Mouse (Mus musculus) MEL (cell line): ENCODE measurements around the gene Spata45.
A peak's percentile ranks its signal among the peaks of the same experiment; 100 is the strongest.

ENCODE experiments used
- CTCF ChIP-seq, 3 experiments: IDR thresholded peaks in 2 of 3; conservative IDR thresholded peaks in 1 of 3; 2 replicates each; pipeline ENCODE4 v1.5.1; 2011 to 2012; ENCODE audit warnings: low read length in 3 of 3, low read depth in 2 of 3, mild to moderate bottlenecking in 2 of 3, improper control_type of control experiment in 1 of 3, inconsistent platforms in 1 of 3, mixed read lengths in 1 of 3, moderate library complexity in 1 of 3; ENCODE audit not compliant: control insufficient read depth in 1 of 3, insufficient read depth in 1 of 3, poor library complexity in 1 of 3, severe bottlenecking in 1 of 3
- ETS1 ChIP-seq: IDR thresholded peaks from 2 replicates; pipeline ENCODE4 v1.6.1; 2012; ENCODE audit warnings: low read depth, mild to moderate bottlenecking, inconsistent platforms, low read length, improper control_type of control experiment, moderate library complexity
- GATA1 ChIP-seq: IDR thresholded peaks from 2 replicates; pipeline ENCODE4 v1.6.1; 2011; ENCODE audit warnings: low read depth, low read length, improper control_type of control experiment
- HCFC1 ChIP-seq: IDR thresholded peaks from 2 replicates; pipeline ENCODE4 v1.6.1; 2012; ENCODE audit warnings: low read depth, mild to moderate bottlenecking, inconsistent platforms, low read length, improper control_type of control experiment, moderate library complexity
- MAFK ChIP-seq: IDR thresholded peaks from 2 replicates; pipeline ENCODE4 v1.6.1; 2011; ENCODE audit warnings: low read depth, mild to moderate bottlenecking, low read length, improper control_type of control experiment, borderline replicate concordance
- MAX ChIP-seq: IDR thresholded peaks from 2 replicates; pipeline ENCODE4 v1.6.1; 2011; ENCODE audit warnings: low read length, improper control_type of control experiment
- NELFE ChIP-seq: IDR thresholded peaks from 2 replicates; pipeline ENCODE4 v1.6.1; 2011; ENCODE audit warnings: low read depth, low read length, improper control_type of control experiment
- NRF1 ChIP-seq: IDR thresholded peaks from 2 replicates; pipeline ENCODE4 v1.6.1; 2014; ENCODE audit warnings: low read depth, mild to moderate bottlenecking, inconsistent platforms, low read length, improper control_type of control experiment, moderate library complexity; ENCODE audit not compliant: poor library complexity, insufficient read depth, severe bottlenecking
- POLR2A ChIP-seq, 2 experiments: IDR thresholded peaks; 2 replicates each; pipeline ENCODE4 v1.6.1; 2011 to 2012; ENCODE audit warnings: low read length in 2 of 2, mild to moderate bottlenecking in 2 of 2, control low read depth in 1 of 2, improper control_type of control experiment in 1 of 2, low read depth in 1 of 2, moderate library complexity in 1 of 2; ENCODE audit not compliant: control insufficient read depth in 1 of 2, insufficient read depth in 1 of 2, poor library complexity in 1 of 2
- TAL1 ChIP-seq: IDR thresholded peaks from 2 replicates; pipeline ENCODE4 v1.6.1; 2012; ENCODE audit warnings: mild to moderate bottlenecking, inconsistent platforms, low read length, moderate library complexity, mixed read lengths
- TCF12 ChIP-seq: IDR thresholded peaks from 2 replicates; pipeline ENCODE4 v1.6.1; 2014; ENCODE audit warnings: low read depth, mild to moderate bottlenecking, inconsistent platforms, low read length, improper control_type of control experiment, moderate library complexity
- UBTF ChIP-seq: IDR thresholded peaks from 2 replicates; pipeline ENCODE4 v1.6.1; 2012; ENCODE audit warnings: low read depth, mild to moderate bottlenecking, inconsistent platforms, low read length, improper control_type of control experiment, moderate library complexity, borderline replicate concordance; ENCODE audit not compliant: insufficient read depth
- USF1 ChIP-seq: IDR thresholded peaks from 2 replicates; pipeline ENCODE4 v1.6.1; 2014; ENCODE audit warnings: low read depth, mild to moderate bottlenecking, inconsistent platforms, low read length, improper control_type of control experiment, moderate library complexity

DNA sequence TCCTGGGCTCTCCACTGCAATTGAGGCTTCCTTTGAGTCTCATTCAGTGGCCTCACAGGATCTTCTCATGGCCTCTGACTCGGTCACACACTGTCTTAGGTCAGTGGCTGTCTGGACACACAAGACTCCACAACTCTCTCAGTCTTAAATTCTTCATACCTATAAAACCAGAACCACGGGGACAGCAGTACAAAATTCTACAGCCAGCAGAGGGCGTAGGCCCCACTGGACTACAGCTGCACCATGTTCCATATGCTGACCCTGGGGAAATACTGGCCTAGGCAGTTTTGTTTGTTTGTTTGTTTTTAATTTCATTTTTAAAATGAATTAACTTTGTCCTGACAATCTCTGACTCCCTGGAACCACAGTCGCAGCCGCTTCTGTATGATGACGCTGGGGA lies 34.2 kb upstream of the Spata45 start:
- TF ChIP-seq NRF1 (no peak), POLR2A (IDR thresholded peaks at IDR 0.05; ENCODE audit: control insufficient read depth in 1 of 2, insufficient read depth in 1 of 2, low read depth in 1 of 2, low read length in 2 of 2, poor library complexity in 1 of 2) (no peak), UBTF (no peak), MAX (no peak), CTCF (IDR thresholded peaks at IDR 0.05 in 2 of 3, conservative IDR thresholded peaks at IDR 0.05 in 1 of 3; ENCODE audit: control insufficient read depth in 1 of 3, insufficient read depth in 1 of 3, low read depth in 2 of 3, low read length in 3 of 3, poor library complexity in 1 of 3, severe bottlenecking in 1 of 3) (peak; percentile 7 to 49 (median 42); a peak in 4 of 6 replicates), HCFC1 (no peak), MAFK (no peak), TAL1 (no peak), ETS1 (no peak), GATA1 (no peak), NELFE (no peak), TCF12 (no peak), USF1 (no peak)
